Comparison of ENCODE assay signal across 8 mouse cellular contexts in the genomic region with DNA sequence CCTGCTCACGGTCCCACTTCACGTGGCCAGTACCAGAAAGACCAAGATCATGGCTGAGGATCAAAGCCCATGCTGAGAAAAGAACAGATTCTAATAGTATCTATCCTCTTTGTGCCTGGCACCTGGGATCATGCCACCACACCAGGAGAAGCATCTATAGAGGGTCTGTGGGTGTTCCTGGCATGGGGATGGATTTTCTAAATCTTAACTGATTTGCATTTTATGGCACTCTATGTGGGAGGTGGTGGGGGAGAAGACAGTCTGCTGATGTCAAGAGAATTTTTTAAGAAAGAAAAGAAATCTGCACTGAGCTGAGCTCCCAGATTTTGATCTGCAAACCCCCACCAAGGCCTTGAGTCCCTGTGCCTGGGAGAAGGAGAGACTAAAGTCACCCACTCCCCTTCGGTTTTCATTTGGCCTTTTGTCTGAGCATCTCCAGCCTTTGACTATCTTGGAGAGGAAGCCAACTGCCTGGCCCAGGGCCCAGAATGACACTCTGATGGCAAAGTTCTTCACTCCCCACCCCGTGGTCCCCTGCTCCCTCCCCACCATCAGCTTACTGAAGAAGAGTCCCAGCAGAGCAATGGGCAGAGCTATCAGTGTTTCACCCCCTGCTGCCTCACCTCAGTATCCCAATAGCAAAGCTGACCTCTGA. TPM values are rescaled to one million over a fixed set of nuclear protein-coding genes. Genes with fewer than 3 reads are reported as not detected.
DNase-seq lines count a peak whose midpoint lies in the region; ATAC-seq and TF ChIP-seq lines count a peak whose summit lies in the region.

No protein-coding gene starts in this region.

- H3K9ac ChIP-seq in heart, embryonic 12.5 days = no peak overlapping the region
- no peak overlapping the region for H3K9ac ChIP-seq in limb, embryonic 13.5 days
- no peak overlapping the region for H3K9ac ChIP-seq in stomach, embryonic 16.5 days (ENCODE audit: low read length)

- peaks cover 27% of the 10 kb centered on the region for H3K4me1 ChIP-seq in cerebellum, adult 2 months (ENCODE audit: control insufficient read depth, insufficient read depth, low read length)
- H3K4me1 ChIP-seq in heart, embryonic 12.5 days (replicated peaks) = peaks cover 53% of the 10 kb centered on the region
- peaks cover 18% of the 10 kb centered on the region for H3K4me1 ChIP-seq in limb, embryonic 13.5 days
- H3K4me1 ChIP-seq in stomach, embryonic 16.5 days (ENCODE audit: control insufficient read depth, insufficient read depth, low read length) = peaks cover 15% of the 10 kb centered on the region

- no peak for ATAC-seq in heart, embryonic 12.5 days (ENCODE audit: insufficient number of reproducible peaks, low FRiP score)
- ATAC-seq in limb, embryonic 13.5 days (ENCODE audit: low FRiP score, low read depth) = no peak
- ATAC-seq in stomach, embryonic 16.5 days (ENCODE audit: insufficient read depth, low FRiP score) = no peak
- no peak for ATAC-seq in monocyte, adult 5-6 weeks (replicated peaks; ENCODE audit: insufficient number of reproducible peaks, low FRiP score, low TSS enrichment, poor library complexity, severe bottlenecking)

- no peaks in the 10 kb centered on the region for H3K9me3 ChIP-seq in heart, embryonic 12.5 days (replicated peaks)
- H3K9me3 ChIP-seq in limb, embryonic 13.5 days = no peaks in the 10 kb centered on the region
- no peaks in the 10 kb centered on the region for H3K9me3 ChIP-seq in stomach, embryonic 16.5 days (replicated peaks; ENCODE audit: control insufficient read depth, low read length)

- H3K4me3 ChIP-seq in cerebellum, adult 2 months (replicated peaks; ENCODE audit: insufficient read depth, low read depth, low read length) = peak overlapping the region; percentile 86
- H3K4me3 ChIP-seq in heart, embryonic 12.5 days = no peak overlapping the region; the same call in 1 of the 2 replicates
- peak overlapping the region; percentile 56 for H3K4me3 ChIP-seq in limb, embryonic 13.5 days
- H3K4me3 ChIP-seq in stomach, embryonic 16.5 days (replicated peaks; ENCODE audit: low read length) = peak overlapping the region; percentile 56; the same call in 1 of the 2 replicates

- TF ChIP-seq CTCF in cerebellum, adult 2 months (IDR thresholded peaks at IDR 0.05; ENCODE audit: borderline replicate concordance, insufficient read depth, low read depth, low read length) = no peak

- no peak for TF ChIP-seq POLR2A in cerebellum, adult 2 months (IDR thresholded peaks at IDR 0.05; ENCODE audit: borderline replicate concordance, insufficient read depth, low read length)

- no peaks in the 10 kb centered on the region for H3K27me3 ChIP-seq in cerebellum, adult 2 months (ENCODE audit: control insufficient read depth, insufficient read depth, low read length)
- peaks cover 12% of the 10 kb centered on the region; the same call in 1 of the 2 replicates for H3K27me3 ChIP-seq in heart, embryonic 12.5 days (replicated peaks)
- peaks cover 47% of the 10 kb centered on the region for H3K27me3 ChIP-seq in limb, embryonic 13.5 days
- peaks cover 3% of the 10 kb centered on the region; the same call in 1 of the 2 replicates for H3K27me3 ChIP-seq in stomach, embryonic 16.5 days (ENCODE audit: control insufficient read depth, insufficient read depth, low read length)

- WGBS in cerebellum, adult 2 months = 19% methylated on average over 4 of the region's 4 CpGs
- 48% methylated on average over 4 of the region's 4 CpGs for WGBS in heart, embryonic 12.5 days
- 39% methylated on average over 4 of the region's 4 CpGs for WGBS in limb, embryonic 13.5 days
- 54% methylated on average over 4 of the region's 4 CpGs for WGBS in stomach, embryonic 16.5 days

- DNase-seq in cerebellum, adult 2 months = peak in 1 of 2 experiments; percentile 58
- DNase-seq in cerebellum, adult 11 months = no peak
- peak; percentile 90 for DNase-seq in brain, adult 2 months (ENCODE audit: low read depth, low spot score)
- no peak for DNase-seq in adipocyte (ENCODE audit: low spot score)

- H3K36me3 ChIP-seq in heart, embryonic 12.5 days = no peaks in the 10 kb centered on the region
- H3K36me3 ChIP-seq in limb, embryonic 13.5 days = no peaks in the 10 kb centered on the region
- H3K36me3 ChIP-seq in stomach, embryonic 16.5 days (ENCODE audit: control insufficient read depth, insufficient read depth, low read length) = no peaks in the 10 kb centered on the region

- peak overlapping the region; percentile 100 for H3K4me2 ChIP-seq in heart, embryonic 12.5 days
- peak overlapping the region; percentile 100 for H3K4me2 ChIP-seq in limb, embryonic 13.5 days (replicated peaks)
- peak overlapping the region; percentile 98 for H3K4me2 ChIP-seq in stomach, embryonic 16.5 days (ENCODE audit: low read depth, low read length)

- H3K27ac ChIP-seq in cerebellum, adult 2 months (ENCODE audit: insufficient read depth, low read length) = peak overlapping the region; percentile 93; the same call in 1 of the 2 replicates
- H3K27ac ChIP-seq in heart, embryonic 12.5 days (ENCODE audit: poor library complexity, severe bottlenecking) = no peak overlapping the region
- H3K27ac ChIP-seq in limb, embryonic 13.5 days = no peak overlapping the region
- H3K27ac ChIP-seq in stomach, embryonic 16.5 days (ENCODE audit: low read length) = no peak overlapping the region

RNA-seq across cellular contexts. Expression of a gene that starts 2.1 kb away (rescaled TPM):
- polyA plus RNA-seq in cerebellum, adult 2 months (2012; rRNA removed) = 15.0 and 15.9 TPM in 2 replicates
- 2.2 and 3.2 TPM in 2 replicates for polyA plus RNA-seq in heart, embryonic 12.5 days (2016; fragmentation: Nextera tagmentation; extraction: Ambion mirVana)
- 2.1 and 2.5 TPM in 2 replicates for polyA plus RNA-seq in limb, embryonic 13.5 days (2015; fragmentation: Nextera tagmentation; extraction: Ambion mirVana)
- 3.1 and 4.9 TPM in 2 replicates for polyA plus RNA-seq in stomach, embryonic 16.5 days (2015; fragmentation: Nextera tagmentation; extraction: Ambion mirVana)
- 0.21 to 0.29 TPM in 2 of 3 replicates, not detected in the other for total RNA-seq in monocyte, adult 5-6 weeks (2017)

RNA-seq across cellular contexts. Expression of a gene that starts 19.1 kb away (rescaled TPM):
- 12.6 and 13.8 TPM in 2 replicates for polyA plus RNA-seq in cerebellum, adult 2 months (2012; rRNA removed)
- 23.0 and 23.8 TPM in 2 replicates for polyA plus RNA-seq in heart, embryonic 12.5 days (2016; fragmentation: Nextera tagmentation; extraction: Ambion mirVana)
- polyA plus RNA-seq in limb, embryonic 13.5 days (2015; fragmentation: Nextera tagmentation; extraction: Ambion mirVana) = 39.3 and 40.1 TPM in 2 replicates
- 29.1 and 33.0 TPM in 2 replicates for polyA plus RNA-seq in stomach, embryonic 16.5 days (2015; fragmentation: Nextera tagmentation; extraction: Ambion mirVana)
- total RNA-seq in monocyte, adult 5-6 weeks (2017) = 16.4 to 28.9 TPM (median 20.6 TPM) in 3 replicates
